Mouse (Mus musculus): ENCODE results near the gene Sik2.
A peak's percentile ranks its signal among the peaks of the same experiment; 100 is the strongest.

Sik2 gene

DNA sequence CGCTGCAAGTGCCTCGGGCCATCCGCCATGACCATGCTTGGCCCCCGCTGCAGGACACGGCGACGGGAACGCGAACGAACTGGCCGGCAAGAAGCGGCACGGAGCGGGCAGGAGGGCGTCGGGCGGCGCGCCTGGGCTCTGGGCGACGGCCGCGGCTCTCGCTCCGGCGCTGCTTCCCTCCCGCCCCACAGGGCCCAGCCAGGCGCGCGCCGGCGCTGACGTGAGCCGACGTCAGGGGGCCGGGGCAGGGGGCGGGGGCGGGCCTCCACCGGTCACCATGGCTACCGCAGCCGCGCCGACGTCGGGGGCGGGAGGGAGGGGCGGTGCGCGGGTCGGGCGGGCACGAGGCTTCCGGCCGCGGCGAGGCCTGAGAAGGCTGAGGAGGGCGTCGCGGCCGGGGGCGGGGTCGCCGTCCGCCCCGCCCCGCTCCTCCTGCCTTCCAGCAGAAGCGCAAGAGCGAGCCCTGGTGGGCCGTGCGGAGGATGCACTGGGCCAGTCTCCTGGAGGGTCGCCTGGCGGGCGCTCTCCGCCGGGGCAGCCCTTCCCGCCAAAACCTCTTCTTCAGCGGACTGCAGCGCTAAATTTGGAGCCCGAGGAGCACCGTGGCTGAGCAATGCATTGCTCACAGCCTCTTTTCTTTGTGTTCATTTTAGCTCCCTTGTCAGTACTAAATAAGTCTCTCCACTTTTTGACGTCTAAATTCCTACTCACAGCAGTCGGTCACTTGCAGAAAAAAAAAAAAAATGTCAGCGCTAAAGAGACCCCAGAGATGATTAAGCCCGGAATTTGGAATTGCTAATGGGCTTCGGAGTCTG, at the start of gene Sik2:
TSS of gene Sik2 (minus strand) at position 233 of the 815 bp plus-strand sequence.
- peak; percentile 77 to 87 for DNase-seq (ENCODE audit: low spot score in 2 of 2)

DNA sequence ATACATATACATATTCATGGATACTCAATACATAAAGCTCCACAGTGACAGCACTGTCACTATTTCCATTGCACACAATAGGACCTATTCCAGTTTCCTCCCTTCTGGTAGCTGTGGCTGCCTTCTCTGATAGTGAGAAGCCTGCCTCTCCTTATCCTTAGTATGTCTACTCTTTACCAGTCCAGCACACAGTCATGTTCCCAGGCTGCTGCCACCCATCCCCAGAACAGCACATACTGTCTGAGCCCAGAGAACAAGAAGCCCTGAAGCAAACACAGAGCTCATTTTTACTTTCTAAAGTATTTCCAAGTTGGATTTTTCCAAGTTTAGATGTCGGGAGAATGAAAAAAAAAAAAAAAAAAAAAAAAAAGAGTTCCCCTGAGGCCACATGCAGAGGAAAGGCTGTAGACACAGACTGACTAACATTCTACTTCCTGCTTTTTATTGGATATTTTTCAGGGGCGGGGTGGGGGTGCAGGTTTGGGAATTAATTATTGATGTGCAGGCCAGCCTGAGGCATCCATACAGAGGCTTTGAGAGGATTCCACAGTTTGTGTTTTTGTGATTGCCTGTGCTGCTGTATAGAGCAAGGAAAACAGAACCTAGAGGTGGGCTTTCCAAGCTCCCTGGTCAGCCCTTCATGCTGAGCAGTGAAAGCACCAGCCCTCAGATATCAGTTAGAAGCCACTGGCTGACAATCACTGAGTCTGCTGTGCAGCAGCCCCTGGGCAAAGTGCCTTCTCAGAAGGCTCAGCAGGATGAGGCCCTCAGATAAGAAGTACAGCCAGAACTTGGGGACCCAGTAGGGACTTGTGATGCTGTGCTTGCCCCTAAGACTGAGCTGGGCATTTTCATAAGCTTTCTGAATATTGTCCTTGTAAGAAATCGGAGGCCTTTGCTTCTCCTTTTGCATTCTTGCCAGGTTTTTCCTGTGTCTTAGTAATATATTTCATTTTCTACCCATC, 47.8 kb upstream of the Sik2 start:
- DNase-seq (ENCODE audit: low spot score in 2 of 2) = no peak

DNA sequence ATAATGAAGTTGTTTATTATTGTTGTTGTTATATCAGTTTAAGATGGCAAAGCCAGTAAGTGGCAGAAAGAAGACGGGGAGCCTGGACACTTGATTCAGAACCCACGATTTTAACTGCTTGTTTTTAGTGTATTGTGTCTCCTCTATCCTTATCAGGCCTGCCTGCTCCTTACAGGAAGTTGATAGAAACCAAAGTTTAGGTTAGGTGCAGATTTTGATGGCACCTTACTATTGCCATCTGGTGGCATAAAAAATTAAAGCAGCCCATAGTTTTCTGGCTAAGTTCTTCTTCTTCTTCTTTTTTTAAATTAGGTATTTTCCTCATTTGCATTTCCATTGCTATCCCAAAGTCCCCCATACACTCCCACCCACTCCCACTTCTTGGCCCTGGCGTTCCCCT, 43.3 kb upstream of the Sik2 start:
- no peak for DNase-seq (ENCODE audit: low spot score in 2 of 2)

DNA sequence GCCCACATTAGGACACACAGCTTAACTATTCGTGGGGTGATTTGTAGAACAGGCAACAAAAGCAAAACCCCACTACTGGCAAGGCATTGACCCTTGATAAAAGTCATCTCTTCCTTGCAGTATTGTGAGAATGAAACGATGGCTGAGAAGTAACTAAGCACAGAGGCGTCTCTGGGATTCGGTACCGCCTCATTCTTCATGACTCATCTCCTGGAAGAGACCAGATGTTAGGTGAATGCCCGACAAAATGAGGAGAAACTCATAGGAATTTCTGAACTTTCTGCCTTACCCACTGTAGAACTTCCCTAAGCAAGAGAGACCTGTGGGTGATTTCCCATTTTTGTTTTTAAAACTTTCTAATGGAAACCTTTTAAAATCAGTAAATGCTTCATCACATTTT, 33.3 kb upstream of the Sik2 start:
- DNase-seq (ENCODE audit: low spot score in 2 of 2) = no peak

DNA sequence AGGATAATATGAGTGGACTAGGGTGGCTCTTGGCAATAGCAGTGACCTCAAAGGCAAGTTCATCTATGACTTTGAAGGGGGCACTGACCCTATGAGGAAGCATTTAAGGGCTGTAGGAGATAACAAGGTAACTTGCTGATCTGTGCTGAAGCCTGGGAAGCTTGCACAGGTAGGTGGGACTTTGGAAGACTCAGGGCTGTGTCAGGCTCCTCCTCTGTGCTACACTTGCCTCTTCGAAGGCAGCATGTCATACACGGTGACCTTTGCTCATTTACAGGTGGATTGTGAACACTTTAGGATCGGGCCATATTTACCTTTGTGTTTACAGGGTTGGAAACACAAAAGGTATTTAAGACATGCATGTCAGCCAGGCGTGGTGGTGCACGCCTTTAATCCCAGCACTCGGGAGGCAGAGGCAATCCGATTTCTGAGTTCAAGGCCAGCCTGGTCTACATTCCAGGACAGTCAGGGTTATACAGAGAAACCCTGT, 32.7 kb upstream of the Sik2 start:
- no peak for DNase-seq (ENCODE audit: low spot score in 2 of 2)

DNA sequence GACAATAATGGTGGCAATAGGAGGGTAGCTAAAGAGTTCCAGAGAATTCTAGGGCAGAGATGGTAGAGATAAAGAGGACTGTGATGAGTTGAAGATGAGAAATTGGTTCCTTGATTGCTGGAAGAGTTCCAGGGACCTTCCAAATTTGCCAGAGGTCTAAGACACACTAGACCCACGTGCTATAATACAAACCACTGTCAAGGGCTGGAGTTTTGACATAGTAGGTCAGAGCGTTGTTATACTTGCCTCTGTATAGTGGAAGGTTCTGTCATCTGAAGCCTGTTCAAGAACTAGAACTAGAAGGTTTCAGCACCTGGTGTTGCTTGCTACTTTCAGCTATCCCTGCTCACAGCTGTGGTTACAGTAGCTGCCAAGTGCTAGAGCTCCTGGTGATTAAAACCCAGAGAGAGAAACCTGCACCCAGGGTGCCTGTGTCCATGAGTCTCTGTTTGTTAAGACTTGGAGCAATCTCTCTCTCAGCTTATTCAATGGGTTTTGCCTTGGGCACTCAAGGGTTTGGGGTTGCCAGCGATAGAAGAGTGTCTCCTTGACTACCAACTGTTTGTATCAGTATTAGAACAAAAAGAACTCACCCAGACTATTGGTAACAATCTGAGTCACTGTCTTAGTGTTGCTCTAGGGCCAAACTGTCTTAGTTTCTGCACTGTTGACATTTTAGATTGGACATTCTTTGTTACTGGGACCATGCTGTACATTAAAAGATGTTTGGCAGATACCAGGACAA, 24.1 kb upstream of the Sik2 start:
- no peak for DNase-seq (ENCODE audit: low spot score in 2 of 2)

DNA sequence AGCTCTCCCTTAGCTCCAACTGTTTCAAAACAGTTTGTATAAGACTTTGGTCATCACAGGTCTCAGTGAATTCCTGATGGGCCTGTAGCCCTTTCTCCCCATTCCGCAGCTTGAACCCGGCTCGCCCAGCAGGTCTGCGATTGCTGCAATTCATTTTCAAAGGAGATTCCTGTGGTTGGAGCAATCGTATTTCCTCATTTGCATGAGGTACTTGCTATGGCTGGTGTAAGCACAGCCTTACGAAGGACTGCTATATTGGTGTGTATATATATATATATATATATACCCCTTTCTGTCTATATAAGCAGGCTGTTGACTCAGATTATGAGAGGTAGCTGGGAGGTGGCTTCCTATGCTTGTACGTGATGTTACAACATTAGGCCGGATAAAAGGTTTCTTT, 23.4 kb upstream of the Sik2 start:
- no peak for DNase-seq (ENCODE audit: low spot score in 2 of 2)

DNA sequence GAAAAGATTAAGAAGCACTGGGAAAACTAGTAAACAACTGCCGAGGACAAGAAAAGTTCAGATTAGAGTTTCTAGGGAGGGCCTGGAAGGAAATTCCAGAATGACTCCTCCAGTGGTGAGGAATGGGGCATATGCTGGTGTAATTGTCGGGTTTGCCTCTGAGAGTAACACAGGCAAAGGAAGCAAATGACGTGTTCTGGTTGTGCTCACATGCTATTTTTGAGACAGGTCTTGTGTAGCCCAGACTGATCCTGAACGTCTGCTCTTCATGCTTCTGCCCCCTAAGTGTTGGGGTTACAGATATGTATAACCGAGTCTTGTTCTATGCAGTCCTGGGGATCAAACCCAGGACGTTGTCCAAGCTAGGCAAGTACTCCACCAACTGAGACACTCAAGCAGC, 22.7 kb upstream of the Sik2 start:
- DNase-seq (ENCODE audit: low spot score in 2 of 2) = no peak

DNA sequence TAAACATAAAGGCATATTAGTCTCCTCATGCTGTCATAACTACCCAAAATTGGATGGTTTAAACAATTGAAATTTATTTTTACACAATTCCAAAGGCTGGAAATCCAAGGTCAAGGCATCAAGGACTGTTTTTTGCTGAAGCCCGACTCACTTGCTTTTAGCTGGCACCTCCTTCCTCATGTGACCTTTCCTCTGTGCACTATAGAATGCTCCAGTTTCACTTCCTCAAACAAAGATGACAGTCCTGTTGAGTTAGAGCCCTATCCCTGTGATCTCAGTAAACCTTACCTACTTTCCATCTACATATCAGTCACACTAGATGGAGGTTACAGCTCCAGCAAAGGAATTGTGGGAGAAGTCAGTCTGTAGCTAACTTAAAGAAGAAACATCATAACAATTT, 21.3 kb upstream of the Sik2 start:
- no peak for DNase-seq (ENCODE audit: low spot score in 2 of 2)

DNA sequence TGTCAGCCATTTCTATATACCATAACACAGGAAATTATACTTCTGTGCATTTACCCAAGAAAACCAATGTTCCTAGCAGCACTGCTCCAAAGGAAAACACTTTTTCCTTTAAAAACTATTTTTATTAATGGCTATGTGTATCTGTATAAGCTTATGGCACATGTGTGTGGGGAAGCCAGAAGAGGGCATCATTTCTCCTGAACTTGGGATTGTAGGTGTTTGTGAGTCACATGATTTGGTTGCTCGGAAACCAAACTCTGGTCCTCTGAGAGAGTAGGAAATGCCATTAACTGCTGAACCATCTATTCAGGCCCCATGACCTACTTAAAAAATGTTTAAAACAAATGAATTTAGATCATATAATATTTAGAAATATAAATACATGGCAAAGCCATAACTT, 18.1 kb upstream of the Sik2 start:
- no peak for DNase-seq (ENCODE audit: low spot score in 2 of 2)

DNA sequence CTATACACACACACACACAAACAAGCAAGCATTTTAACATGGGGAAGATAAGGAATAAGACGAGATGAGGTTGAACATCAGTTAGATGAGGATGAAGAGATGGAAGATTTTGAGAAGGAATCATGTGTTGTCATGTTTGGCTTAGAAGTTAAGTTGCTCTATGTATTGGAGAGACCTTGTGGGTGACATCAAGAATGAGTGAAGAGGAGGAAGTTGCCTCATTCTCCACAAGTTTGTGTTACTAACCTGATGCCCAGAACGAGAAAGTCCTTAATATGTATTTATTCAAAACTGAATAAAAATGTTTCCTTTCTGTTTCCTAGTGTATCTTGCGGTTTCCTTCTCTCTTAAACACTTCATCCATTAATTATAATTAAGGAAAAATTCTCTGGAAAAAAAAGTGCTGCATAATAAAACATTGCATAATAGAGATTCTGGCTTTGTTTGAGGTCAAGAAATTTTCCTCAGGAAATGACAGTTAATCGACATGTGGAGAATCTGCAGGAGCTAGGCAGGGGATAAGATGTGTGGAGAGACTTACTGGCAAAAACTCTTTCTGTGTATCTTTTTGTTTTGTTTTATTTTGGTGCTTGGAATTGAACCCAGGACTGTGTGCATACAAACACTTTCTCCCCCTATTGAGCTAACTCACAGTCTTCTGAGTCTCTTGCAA, 12.4 kb upstream of the Sik2 start:
- no peak for DNase-seq (ENCODE audit: low spot score in 2 of 2)

DNA sequence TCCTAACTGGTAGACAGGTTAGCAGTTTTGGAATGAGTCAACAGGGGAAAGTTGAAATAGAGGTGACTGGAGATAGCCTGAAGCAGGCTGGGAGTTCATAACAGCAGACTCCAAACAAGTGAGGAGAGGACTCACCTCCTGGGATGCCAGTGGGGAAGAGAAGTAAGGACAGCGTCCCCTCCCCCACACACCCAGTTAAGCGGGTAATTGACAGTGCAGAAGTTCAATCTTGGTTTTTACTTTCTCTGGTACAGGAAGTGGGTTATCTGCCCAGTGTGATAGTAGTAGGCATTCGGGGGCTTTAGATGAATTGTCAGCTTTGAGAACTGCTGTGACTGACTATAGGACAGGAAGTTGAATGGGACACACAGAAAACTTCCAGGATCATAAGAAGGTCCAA, 11.5 kb upstream of the Sik2 start:
- no peak for DNase-seq (ENCODE audit: low spot score in 2 of 2)

DNA sequence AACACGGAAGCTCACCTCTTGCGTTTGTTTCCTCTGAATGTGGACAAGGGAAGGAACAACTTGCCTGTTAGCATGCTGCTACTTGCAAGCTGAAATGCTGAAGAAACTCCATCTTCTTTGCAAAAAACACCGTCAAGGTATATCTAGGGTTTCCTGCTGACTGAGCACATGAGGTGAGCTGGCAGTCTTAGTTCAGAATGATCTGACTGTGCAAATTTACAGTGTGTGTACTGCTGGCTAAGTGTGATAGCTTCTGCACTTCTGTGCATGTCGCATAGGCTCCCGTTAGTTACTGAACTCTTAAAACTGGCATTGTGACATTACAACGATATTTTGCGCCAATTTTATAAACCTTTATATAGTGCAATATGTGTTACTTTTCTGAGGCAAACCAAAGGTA, 10.8 kb upstream of the Sik2 start:
- no peak for DNase-seq (ENCODE audit: low spot score in 2 of 2)

DNA sequence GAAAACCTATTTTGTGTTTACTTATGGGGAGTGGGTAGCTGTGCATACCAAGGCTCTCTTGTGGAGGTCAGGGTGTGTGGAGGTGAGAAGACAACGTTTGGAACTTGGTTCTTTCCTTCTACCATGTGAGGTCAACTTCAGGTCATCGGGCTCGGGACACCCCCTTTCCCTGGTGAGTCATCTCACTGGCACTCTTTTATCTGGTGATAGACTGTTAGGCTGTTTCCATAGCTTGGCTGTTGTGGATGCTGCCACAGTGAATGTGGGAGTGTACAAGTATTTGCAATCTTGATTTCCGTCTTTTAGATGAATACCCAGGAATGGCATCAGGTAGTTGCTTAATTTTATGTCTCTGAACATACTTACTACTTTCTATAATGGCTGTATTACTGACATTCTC, 6.9 kb upstream of the Sik2 start:
- no peak for DNase-seq (ENCODE audit: low spot score in 2 of 2)

DNA sequence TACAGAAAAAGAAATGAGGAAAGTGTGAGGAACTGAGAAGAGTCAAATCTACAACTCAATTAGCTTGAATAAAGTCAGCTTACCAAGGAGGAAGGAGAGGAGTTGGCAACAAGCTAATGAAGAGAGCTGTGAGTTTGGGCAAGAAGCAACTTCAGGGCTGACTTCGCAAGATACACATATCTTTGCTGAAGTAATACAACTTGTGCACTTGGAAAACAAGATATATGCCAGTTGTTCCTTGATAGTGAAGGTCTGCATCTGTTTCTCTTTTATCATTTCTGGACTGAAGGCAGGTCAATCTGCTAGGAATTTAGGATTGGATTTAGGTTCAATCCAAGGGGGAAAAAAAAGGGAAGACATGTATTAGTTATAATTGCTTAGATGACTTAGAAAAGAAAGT, 4.8 kb upstream of the Sik2 start:
- no peak for DNase-seq (ENCODE audit: low spot score in 2 of 2)

DNA sequence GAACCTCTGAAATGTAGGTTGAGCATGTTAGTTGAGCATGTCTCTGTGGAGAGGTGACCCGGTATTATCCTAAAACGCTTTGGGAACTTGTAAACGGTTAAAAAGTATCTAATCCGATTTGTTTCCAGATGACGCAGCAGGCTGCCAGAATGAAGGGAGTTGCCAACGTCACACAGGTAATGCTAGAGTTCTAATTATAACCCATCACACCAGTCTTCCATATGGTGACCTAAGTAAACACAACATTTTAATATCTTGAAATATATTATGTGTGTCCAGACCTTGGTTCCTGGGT, 730 bp upstream of the Sik2 start:
- DNase-seq (ENCODE audit: low spot score in 2 of 2) = no peak

DNA sequence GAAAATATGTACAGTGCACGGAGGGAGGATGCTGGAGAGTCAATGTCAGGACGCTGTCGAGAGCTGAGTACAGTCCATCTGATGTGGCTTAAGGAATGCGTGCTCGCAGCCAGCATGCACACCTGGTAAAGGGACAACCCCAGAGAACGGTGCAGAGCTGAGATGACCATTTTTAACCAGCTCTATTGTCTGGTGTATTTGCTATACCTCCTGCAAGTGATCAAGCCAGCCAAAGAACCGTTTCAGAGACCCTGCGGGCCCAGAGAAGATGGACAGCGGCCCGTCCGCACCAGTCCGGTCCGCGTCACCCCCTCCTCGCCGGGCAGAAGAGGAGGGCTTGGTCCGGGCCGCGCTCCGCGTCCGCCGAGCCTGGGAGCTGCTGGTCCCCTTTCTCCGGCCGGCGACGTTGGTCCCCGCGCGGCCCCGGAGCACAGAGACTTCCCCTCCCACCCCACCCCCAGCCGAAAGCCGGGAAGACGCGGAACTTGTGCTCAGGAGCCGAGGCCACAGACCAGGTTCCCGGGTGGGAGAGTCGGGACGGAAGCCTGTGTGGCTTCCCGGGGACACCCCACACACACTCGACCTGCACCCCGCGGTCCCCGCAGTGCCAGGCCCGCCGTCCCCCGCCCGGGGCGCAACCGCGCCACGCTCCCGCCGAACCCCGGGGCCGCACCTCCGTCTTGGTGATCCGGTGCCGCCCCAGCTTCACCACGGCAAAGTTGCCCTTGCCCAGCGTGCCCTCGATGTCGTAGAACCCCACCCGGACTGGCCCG, 619 bp downstream of the Sik2 start:
- peak in 1 of 2 experiments; percentile 51 for DNase-seq (ENCODE audit: low spot score in 2 of 2)

DNA sequence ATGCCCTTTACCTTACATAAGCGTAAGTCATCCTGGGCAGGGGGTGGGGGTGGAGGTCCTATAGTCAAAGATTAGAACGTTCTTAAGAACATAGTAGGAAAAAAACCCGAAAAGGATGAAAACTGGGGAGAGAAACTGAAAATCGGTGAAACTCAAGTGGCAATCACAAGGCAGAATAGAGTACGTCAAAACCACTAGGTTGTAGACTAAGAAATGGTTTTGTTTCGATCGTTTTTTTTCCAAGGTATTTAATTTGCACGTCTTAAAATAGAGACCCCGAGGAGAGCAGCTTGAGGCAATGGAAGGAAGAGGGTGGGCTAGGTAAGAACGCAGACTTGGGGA, 1.2 kb downstream of the Sik2 start:
- no peak for DNase-seq (ENCODE audit: low spot score in 2 of 2)

DNA sequence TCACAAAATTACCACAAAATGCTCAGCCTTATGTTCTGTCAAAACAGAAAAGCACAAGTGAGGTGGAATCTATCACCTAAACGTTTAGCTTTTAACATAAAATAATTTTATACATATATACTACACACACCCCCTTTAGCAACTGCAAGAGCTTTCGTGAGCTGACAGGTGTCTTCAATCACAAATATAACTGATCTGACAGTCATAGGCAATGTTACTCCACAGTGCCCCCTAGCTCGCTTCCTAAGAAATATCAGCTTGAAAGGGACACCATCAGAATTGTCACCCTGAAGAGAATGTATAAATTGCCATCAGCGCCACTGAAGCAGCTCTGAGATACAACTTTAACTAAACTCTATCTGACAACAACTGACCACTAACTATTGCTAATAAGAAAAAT, 2.0 kb downstream of the Sik2 start:
- peak; percentile 11 to 45 for DNase-seq (ENCODE audit: low spot score in 2 of 2)

DNA sequence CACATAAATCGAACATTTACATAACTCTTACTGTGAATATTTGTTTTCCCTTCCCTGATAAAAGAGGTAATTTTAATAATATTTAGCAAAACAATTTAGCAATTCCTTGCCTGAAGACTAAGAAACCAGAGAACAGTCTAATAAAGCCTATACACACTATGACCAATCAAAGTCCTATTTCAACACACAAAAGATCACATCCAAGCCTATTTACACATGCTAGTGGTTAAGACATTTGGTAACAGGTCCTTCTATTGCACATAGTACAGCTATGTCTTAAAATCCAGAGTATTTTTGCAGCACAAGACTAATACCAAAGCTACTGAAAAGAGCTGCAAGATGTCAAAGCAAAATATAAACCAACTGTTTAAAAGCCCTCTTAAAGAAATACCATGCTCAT, 4.8 kb downstream of the Sik2 start:
- no peak for DNase-seq (ENCODE audit: low spot score in 2 of 2)

DNA sequence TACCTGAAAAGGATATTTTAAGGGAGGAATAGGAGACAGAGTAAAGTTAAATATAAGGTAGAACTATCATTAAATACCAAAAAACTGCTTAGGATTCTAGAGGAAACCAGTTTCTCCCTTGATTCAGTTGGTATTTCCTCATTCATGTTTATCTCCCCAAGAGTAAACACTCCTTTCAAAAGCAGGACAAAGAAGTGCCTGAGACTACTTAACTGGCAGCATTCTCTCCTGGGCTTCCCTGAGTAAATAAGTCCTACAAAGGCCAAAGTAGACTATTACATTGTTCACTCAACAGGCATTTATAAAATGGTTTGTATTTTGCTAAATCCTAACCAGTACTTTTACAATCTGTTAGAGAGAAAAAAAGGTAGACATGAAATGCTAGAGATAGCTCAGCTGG, 22.2 kb downstream of the Sik2 start:
- no peak for DNase-seq (ENCODE audit: low spot score in 2 of 2)
